Mouse (Mus musculus) ES-Bruce4 (cell line): Measurements from ENCODE around the gene Ptk7. TPM values are rescaled to one million over a fixed set of nuclear protein-coding genes. Genes with fewer than 3 reads are reported as not detected.

ENCODE experiments used
- H3K27ac ChIP-seq: 2 replicates; pipeline ENCODE4 v1.5.1; 2012; ENCODE audit warnings: low read length, inconsistent platforms; ENCODE audit not compliant: insufficient read depth
- H3K27me3 ChIP-seq: 2 replicates; pipeline ENCODE4 v1.6.1; 2012; ENCODE audit warnings: mild to moderate bottlenecking, low read length, inconsistent platforms; ENCODE audit not compliant: control insufficient read depth, poor library complexity, insufficient read depth, severe bottlenecking
- H3K36me3 ChIP-seq: 2 replicates; pipeline ENCODE4 v1.6.1; 2012; ENCODE audit warnings: inconsistent platforms, mild to moderate bottlenecking, low read length, moderate library complexity; ENCODE audit not compliant: control insufficient read depth, poor library complexity, insufficient read depth, severe bottlenecking
- H3K4me1 ChIP-seq: one replicate; pipeline ENCODE4 v1.8.1; 2011; ENCODE audit warnings: low read length; ENCODE audit not compliant: control insufficient read depth, insufficient read depth
- H3K4me3 ChIP-seq: 2 replicates; pipeline ENCODE4 v1.5.1; 2011; ENCODE audit warnings: low read depth, mild to moderate bottlenecking, low read length
- H3K9ac ChIP-seq: 2 replicates; pipeline ENCODE4 v1.6.1; 2012; ENCODE audit warnings: low read depth, mild to moderate bottlenecking, inconsistent platforms; ENCODE audit not compliant: poor library complexity, severe bottlenecking
- H3K9me3 ChIP-seq: replicated peaks from 2 replicates; pipeline ENCODE4 v1.6.1; 2012; ENCODE audit warnings: mild to moderate bottlenecking, low read length, inconsistent platforms; ENCODE audit not compliant: control insufficient read depth, poor library complexity, insufficient read depth, severe bottlenecking
- CTCF ChIP-seq: IDR thresholded peaks from one replicate; pipeline ENCODE4 v1.8.1; 2011; ENCODE audit warnings: low read depth, low read length
- EP300 ChIP-seq: IDR thresholded peaks from 2 replicates; pipeline ENCODE4 v1.6.1; 2011; ENCODE audit warnings: low read depth, low read length; ENCODE audit not compliant: insufficient read depth
- POLR2A ChIP-seq: IDR thresholded peaks from one replicate; pipeline ENCODE4 v1.8.1; 2011; ENCODE audit warnings: low read length; ENCODE audit not compliant: insufficient read depth
- polyA plus RNA-seq: library from polyadenylated mRNA; stranded (reverse); fragments of >200 nt; gene quantifications from 2 replicates; pipeline ENCODE4 v1.2.4, GENCODE M21; 2011; ENCODE audit warnings: low read depth; ENCODE audit not compliant: missing spikeins, insufficient read depth, insufficient read length

Gene Ptk7
- polyA plus RNA-seq, 1 experiment, result 110 TPM

- peaks cover 10% of the 10 kb centered on the region for H3K4me1 ChIP-seq
- no peaks in the 10 kb centered on the region for H3K9me3 ChIP-seq
- 0 out of 2 replicates have a peak, but pooled peaks cover 4% of the 10 kb centered on the region for H3K36me3 ChIP-seq
- H3K4me3 ChIP-seq, result no peak overlapping the region
- TF ChIP-seq POLR2A (no peak), EP300 (no peak), CTCF (no peak)
- H3K27me3 ChIP-seq, result no peaks in the 10 kb centered on the region
- H3K27ac ChIP-seq, result no peak overlapping the region
- no peak overlapping the region for H3K9ac ChIP-seq
These were observed 80.6 kb downstream of the Ptk7 start for GRCm38 (mm10) chr17:46548741-46549140.

- H3K27ac ChIP-seq, result no peak overlapping the region
- TF ChIP-seq CTCF (no peak), POLR2A (no peak), EP300 (no peak)
- 0 out of 2 replicates have a peak, but pooled peaks cover 4% of the 10 kb centered on the region for H3K36me3 ChIP-seq
- no peak overlapping the region for H3K4me3 ChIP-seq
- no peaks in the 10 kb centered on the region for H3K9me3 ChIP-seq
- peaks cover 6% of the 10 kb centered on the region for H3K4me1 ChIP-seq
- H3K27me3 ChIP-seq, result no peaks in the 10 kb centered on the region
- no peak overlapping the region for H3K9ac ChIP-seq
These were observed 81.4 kb downstream of the Ptk7 start for GRCm38 (mm10) chr17:46547923-46548322.

GRCm38 (mm10) chr17:46546995-46547394, 82.3 kb downstream of the Ptk7 start:
- H3K27ac ChIP-seq, result peak overlapping the region; percentile 11; the same call in 1 of the 2 replicates
- H3K27me3 ChIP-seq, result no peaks in the 10 kb centered on the region
- H3K4me3 ChIP-seq, result 0 out of 2 replicates have a peak overlapping the region, but pooled peaks have one; percentile 5
- TF ChIP-seq CTCF, result no peak
- TF ChIP-seq POLR2A, result no peak
- TF ChIP-seq EP300, result 0 out of 2 replicates have a peak, but pooled peaks have one; percentile 37
- H3K9ac ChIP-seq, result no peak overlapping the region
- peaks cover 6% of the 10 kb centered on the region for H3K4me1 ChIP-seq
- H3K36me3 ChIP-seq, result 0 out of 2 replicates have a peak, but pooled peaks cover 4% of the 10 kb centered on the region
- H3K9me3 ChIP-seq, result no peaks in the 10 kb centered on the region

- Histone ChIP-seq H3K9ac (peak overlapping the region; percentile 54; the same call in 1 of the 2 replicates), H3K36me3 (0 out of 2 replicates have a peak, but pooled peaks cover 4% of the 10 kb centered on the region), H3K9me3 (no peaks in the 10 kb centered on the region), H3K4me3 (peak overlapping the region; percentile 53), H3K27me3 (no peaks in the 10 kb centered on the region), H3K27ac (no peak overlapping the region), H3K4me1 (peaks cover 6% of the 10 kb centered on the region)
- TF ChIP-seq CTCF, result no peak
- TF ChIP-seq POLR2A, result no peak
- no peak for TF ChIP-seq EP300
These were observed 82.7 kb downstream of the Ptk7 start for GRCm38 (mm10) chr17:46546591-46546990.

GRCm38 (mm10) chr17:46545813-46546564, 83.3 kb downstream of the Ptk7 start, which contains the start of gene Cul9:
Gene Cul9, minus strand, starts transcription at chr17:46546388.
- peak within 1 kb of the TSS; percentile 54 for H3K9ac ChIP-seq
- peaks cover 6% of the 10 kb centered on the region for H3K4me1 ChIP-seq
- TF ChIP-seq CTCF (no peak), POLR2A (no peak)
- H3K27me3 ChIP-seq, result no peaks in the 10 kb centered on the region
- H3K9me3 ChIP-seq, result no peaks in the 10 kb centered on the region
- H3K27ac ChIP-seq, result peak within 1 kb of the TSS; percentile 11; the same call in 1 of the 2 replicates
- peak within 1 kb of the TSS; percentile 53 for H3K4me3 ChIP-seq
- H3K36me3 ChIP-seq, result 0 out of 2 replicates have a peak, but pooled peaks cover 4% of the 10 kb centered on the region

GRCm38 (mm10) chr17:46543661-46544060, 85.6 kb downstream of the Ptk7 start:
- H3K9me3 ChIP-seq, result no peaks in the 10 kb centered on the region
- H3K4me1 ChIP-seq, result peaks cover 4% of the 10 kb centered on the region
- no peaks in the 10 kb centered on the region for H3K36me3 ChIP-seq
- no peak for TF ChIP-seq CTCF
- no peak for TF ChIP-seq EP300
- no peak for TF ChIP-seq POLR2A
- no peaks in the 10 kb centered on the region for H3K27me3 ChIP-seq
- H3K9ac ChIP-seq, result 0 out of 2 replicates have a peak overlapping the region, but pooled peaks have one; percentile 16
- H3K4me3 ChIP-seq, result peak overlapping the region; percentile 59
- H3K27ac ChIP-seq, result no peak overlapping the region
